Mouse (Mus musculus) liver, embryonic 14.5 days (tissue): ENCODE data around the gene Adcy10. TPM values are rescaled to one million over a fixed set of nuclear protein-coding genes. Genes with fewer than 3 reads are reported as not detected.

Source experiments
- ATAC-seq: fragments of 200-750 bp; cut with Nextera tagmentation; 2 replicates; pipeline ENCODE4 v1.8.0; 2017; ENCODE audit warnings: moderate number of reproducible peaks, mild to moderate bottlenecking, moderate library complexity; ENCODE audit not compliant: insufficient read depth
- DNase-seq, 3 experiments: peaks; one replicate each; pipeline ENCODE4 v3.0.0-alpha.2; 2012 to 2013; ENCODE audit warnings: low read depth in 3 of 3, low spot score in 3 of 3
- H3K27ac ChIP-seq: fragments of 300-500 bp; sonication (generic); 2 replicates; pipeline ENCODE4 v1.5.1; 2014; ENCODE audit warnings: moderate library complexity, mild to moderate bottlenecking, control low read depth, inconsistent platforms
- H3K27me3 ChIP-seq: fragments of 300-500 bp; sonication (generic); 2 replicates; pipeline ENCODE4 v1.6.1; 2014; ENCODE audit warnings: mild to moderate bottlenecking, low read length, moderate library complexity; ENCODE audit not compliant: control insufficient read depth, insufficient read depth
- H3K36me3 ChIP-seq: fragments of 300-500 bp; sonication (generic); replicated peaks from 2 replicates; pipeline ENCODE4 v1.6.1; 2014; ENCODE audit warnings: low read depth; ENCODE audit not compliant: control insufficient read depth, insufficient read depth
- H3K4me1 ChIP-seq, 2 experiments: fragments of 200-500 bp in 1 of 2; fragments of 300-500 bp in 1 of 2; sonication (generic) in 1 of 2; replicated peaks; 2 replicates each; pipeline ENCODE4 v1.6.1; 2012 to 2014; ENCODE audit warnings: antibody characterized with exemption in 1 of 2, inconsistent platforms in 1 of 2, low read length in 1 of 2; ENCODE audit not compliant: control insufficient read depth in 2 of 2, insufficient read depth in 2 of 2
- H3K4me2 ChIP-seq: fragments of 300-500 bp; sonication (generic); 2 replicates; pipeline ENCODE4 v1.6.1; 2014; ENCODE audit warnings: low read depth, mild to moderate bottlenecking, control low read depth, moderate library complexity
- H3K4me3 ChIP-seq, 2 experiments: fragments of 200-500 bp in 1 of 2; fragments of 300-500 bp in 1 of 2; sonication (generic) in 1 of 2; 2 replicates each; pipeline ENCODE4 v1.5.1; 2012 to 2014; ENCODE audit warnings: low read depth in 2 of 2, low read length in 2 of 2, mild to moderate bottlenecking in 2 of 2, control low read depth in 1 of 2, inconsistent platforms in 1 of 2, moderate library complexity in 1 of 2; ENCODE audit not compliant: insufficient read depth in 1 of 2
- H3K9ac ChIP-seq: fragments of 300-500 bp; sonication (generic); replicated peaks from 2 replicates; pipeline ENCODE4 v1.6.1; 2014; ENCODE audit warnings: mild to moderate bottlenecking, control low read depth, moderate library complexity
- H3K9me3 ChIP-seq: fragments of 300-500 bp; sonication (generic); 2 replicates; pipeline ENCODE4 v1.6.1; 2016; ENCODE audit warnings: low read length, mixed read lengths; ENCODE audit not compliant: control insufficient read depth
- CTCF ChIP-seq: IDR thresholded peaks from 2 replicates; pipeline ENCODE4 v1.5.1; 2016; ENCODE audit warnings: antibody characterized with exemption, low read depth, control low read depth
- EP300 ChIP-seq: IDR thresholded peaks from 2 replicates; pipeline ENCODE4 v1.6.1; 2016; ENCODE audit warnings: antibody characterized with exemption, low read depth
- WGBS: fragments of 180-500 bp; shearing (Covaris S2); extraction: QIAGEN DNeasy Blood & Tissue Kit; methylation state at CpG from one replicate; pipeline ENCODE4 v1.1.7; 2014; ENCODE audit not compliant: insufficient replicate concordance; 5-methylcytosine and 5-hydroxymethylcytosine counted together
- polyA plus RNA-seq, 2 experiments: library from polyadenylated mRNA; depleted of rRNA in 1 of 2; stranded (reverse) in 1 of 2; unstranded in 1 of 2; fragments of >200 nt; fragmentation: Nextera tagmentation in 1 of 2; extraction: Ambion mirVana in 1 of 2; gene quantifications; 2 replicates each; pipeline versions ENCODE4 v1.2.1 to v1.2.3; 2012 to 2014

Gene Adcy10
- polyA plus RNA-seq, 2 experiments: 0.08 TPM; not detected in 1

DNA sequence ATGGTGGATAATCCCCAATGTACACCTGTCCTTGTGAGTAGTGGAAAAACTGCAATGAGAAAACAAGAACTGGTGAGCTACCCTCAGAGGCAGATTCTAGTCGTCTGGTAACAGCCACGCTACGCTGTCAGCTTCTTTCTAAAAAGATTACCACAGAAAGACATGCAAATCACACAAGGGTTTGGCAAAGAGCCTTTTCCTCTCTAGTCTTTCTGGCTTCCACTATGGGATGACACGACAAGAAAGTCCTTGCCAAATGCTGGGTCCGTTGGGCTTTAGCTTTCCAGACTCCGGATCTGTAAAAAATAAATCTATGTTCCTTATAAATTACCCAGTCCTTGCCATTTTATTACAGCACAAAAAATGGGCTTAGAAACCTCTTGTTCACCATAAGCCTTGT is 120.8 kb downstream of the Adcy10 start:
- H3K4me3 ChIP-seq: no peak overlapping the region
- H3K9ac ChIP-seq: no peak overlapping the region
- 75% methylated on average over 6 of the region's 6 CpGs for WGBS
- H3K4me2 ChIP-seq: no peak overlapping the region
- no peaks in the 10 kb centered on the region for H3K27me3 ChIP-seq
- ATAC-seq: no peak
- TF ChIP-seq EP300 (no peak), CTCF (no peak)
- no peaks in the 10 kb centered on the region for H3K9me3 ChIP-seq
- no peak overlapping the region for H3K27ac ChIP-seq
- H3K4me1 ChIP-seq: peaks cover 0 to 4% of the 10 kb centered on the region in 2 experiments; a peak in 2 of 4 replicates
- no peak for DNase-seq
- no peaks in the 10 kb centered on the region for H3K36me3 ChIP-seq

DNA sequence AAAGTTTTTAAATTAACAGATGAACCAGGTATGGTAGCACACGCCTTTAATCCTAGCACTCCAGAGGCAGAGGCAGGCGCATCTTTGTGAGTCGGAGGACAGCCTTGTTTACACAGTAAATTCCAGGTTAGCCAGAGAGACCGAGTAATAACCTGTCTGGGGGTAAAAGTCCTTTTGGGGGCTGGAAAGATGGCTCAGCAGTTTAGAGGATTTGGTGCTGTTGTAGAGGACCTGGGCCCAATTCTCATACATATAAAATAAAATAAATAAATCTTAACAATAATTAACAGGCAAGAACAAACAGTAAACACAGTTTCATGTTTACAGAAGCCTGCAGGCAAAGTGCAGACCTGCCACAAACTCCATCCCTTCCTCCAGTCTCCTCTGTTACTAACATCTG is 123.9 kb downstream of the Adcy10 start:
- 66% methylated on average over 4 of the region's 4 CpGs for WGBS
- Histone ChIP-seq H3K4me2 (no peak overlapping the region), H3K9me3 (no peaks in the 10 kb centered on the region), H3K36me3 (no peaks in the 10 kb centered on the region), H3K9ac (no peak overlapping the region), H3K27me3 (no peaks in the 10 kb centered on the region), H3K4me3 (no peak overlapping the region), H3K27ac (no peak overlapping the region), H3K4me1 (peaks cover 0 to 6% of the 10 kb centered on the region in 2 experiments; a peak in 2 of 4 replicates)
- TF ChIP-seq CTCF (no peak), EP300 (no peak)
- ATAC-seq: no peak
- DNase-seq: no peak

DNA sequence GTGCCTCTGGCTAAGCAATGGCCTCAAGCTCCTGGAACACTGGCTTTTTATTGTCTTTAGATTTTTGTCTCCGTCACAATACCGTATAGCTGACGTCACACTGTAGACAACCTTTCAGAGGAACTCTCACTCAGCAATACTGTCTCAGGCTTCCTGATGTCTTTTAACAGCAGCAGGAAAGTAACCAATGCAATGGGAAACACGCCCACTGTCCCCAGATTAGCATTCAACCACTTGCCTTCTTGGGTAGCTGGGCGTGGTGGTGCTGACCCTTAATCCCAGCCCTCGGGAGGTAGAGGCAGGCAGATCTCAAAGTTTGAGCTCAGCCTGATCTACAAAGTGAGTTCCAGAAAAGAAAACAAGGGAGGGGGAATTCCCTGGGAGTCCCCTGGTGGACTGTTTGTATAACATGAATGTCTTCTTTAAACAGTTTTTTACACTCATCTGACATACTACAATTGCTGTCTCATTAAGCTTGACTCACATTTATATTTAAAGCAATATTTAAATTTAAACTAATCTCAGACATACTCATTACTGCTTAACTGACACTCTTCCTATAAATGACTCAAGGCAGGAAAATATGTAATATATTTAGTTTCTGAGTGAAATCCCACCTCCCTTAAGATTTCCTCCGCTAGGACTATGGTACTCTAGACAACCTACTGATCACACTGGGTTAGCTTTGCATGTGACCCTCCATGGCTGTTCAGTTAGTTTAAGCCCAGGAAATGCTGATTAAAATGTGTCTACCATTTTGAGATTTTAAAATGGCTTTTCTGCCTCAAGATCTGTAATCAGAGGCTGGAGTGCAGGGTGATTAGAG is 124.7 kb downstream of the Adcy10 start:
- H3K4me1 ChIP-seq: peaks cover 0 to 6% of the 10 kb centered on the region in 2 experiments; a peak in 2 of 4 replicates
- H3K4me2 ChIP-seq: no peak overlapping the region
- H3K27me3 ChIP-seq: no peaks in the 10 kb centered on the region
- no peak for TF ChIP-seq EP300
- no peak for TF ChIP-seq CTCF
- H3K27ac ChIP-seq: no peak overlapping the region
- no peak overlapping the region for H3K9ac ChIP-seq
- H3K9me3 ChIP-seq: no peaks in the 10 kb centered on the region
- ATAC-seq (peak; percentile 32; the same call in 1 of the 2 replicates), DNase-seq (no peak)
- WGBS: 38% methylated on average over 7 of the region's 7 CpGs
- no peaks in the 10 kb centered on the region for H3K36me3 ChIP-seq
- H3K4me3 ChIP-seq: no peak overlapping the region

DNA sequence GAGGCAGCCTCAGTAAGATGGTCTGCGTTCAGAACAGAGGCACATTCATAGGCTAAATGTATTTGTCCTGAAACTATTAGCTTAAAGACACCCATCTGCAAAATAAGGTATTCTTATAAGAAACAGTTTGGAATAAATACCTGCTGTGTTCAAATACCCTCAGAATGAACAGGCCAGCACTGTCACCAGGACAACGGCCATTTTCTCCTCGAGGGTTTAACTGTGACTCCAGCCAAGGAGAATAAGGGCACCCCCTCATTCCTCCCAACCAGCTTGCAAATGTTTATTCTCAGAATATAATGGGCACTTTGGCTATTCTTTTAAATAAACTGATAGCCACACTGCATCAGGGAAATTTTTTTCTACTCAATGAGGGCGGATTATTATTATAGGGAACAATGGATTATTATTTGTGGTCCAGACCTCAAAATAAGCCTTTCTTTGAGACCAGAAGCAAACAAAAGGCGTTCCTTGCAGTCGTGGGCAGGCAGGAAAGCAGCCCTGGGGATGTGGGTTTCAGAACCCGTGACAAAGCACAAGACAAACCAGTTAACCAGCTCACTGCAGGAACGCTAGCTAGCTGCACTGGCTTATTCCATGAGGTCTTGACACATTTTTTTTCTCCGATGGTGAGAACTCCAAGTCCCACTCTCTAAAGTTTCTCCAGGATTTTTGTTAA is 125.5 kb downstream of the Adcy10 start:
- DNase-seq: no peak
- Histone ChIP-seq H3K4me1 (peaks cover 0 to 6% of the 10 kb centered on the region in 2 experiments; a peak in 2 of 4 replicates), H3K4me3 (no peak overlapping the region), H3K27ac (no peak overlapping the region), H3K27me3 (no peaks in the 10 kb centered on the region), H3K36me3 (no peaks in the 10 kb centered on the region), H3K9me3 (no peaks in the 10 kb centered on the region), H3K4me2 (no peak overlapping the region), H3K9ac (no peak overlapping the region)
- 49% methylated on average over 9 of the region's 9 CpGs for WGBS
- TF ChIP-seq CTCF: no peak
- TF ChIP-seq EP300: no peak
- no peak for ATAC-seq

DNA sequence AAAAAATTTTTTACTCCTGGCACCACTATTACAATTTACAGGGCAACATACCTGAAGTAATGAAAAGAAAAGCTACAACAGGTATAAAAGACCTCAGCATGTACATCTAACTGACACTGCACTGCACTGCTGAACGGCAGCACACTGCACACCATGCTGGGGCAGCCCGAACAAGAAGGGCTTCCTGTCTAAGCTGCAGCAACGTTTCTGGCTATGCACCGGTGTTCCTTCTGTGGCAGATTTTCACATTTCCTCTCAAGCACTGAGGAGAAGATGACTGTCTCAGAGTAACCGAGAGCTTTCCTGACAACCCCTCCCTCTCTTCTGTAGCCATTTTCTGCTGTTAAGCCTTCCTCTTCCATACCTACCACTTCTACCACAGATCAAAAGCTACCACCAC is 127.7 kb downstream of the Adcy10 start:
- WGBS: 18% methylated on average over 5 of the region's 5 CpGs
- Histone ChIP-seq H3K4me1 (peaks cover 0 to 19% of the 10 kb centered on the region in 2 experiments; a peak in 2 of 4 replicates), H3K27ac (no peak overlapping the region), H3K4me2 (no peak overlapping the region), H3K27me3 (no peaks in the 10 kb centered on the region), H3K36me3 (no peaks in the 10 kb centered on the region), H3K9me3 (no peaks in the 10 kb centered on the region), H3K9ac (no peak overlapping the region), H3K4me3 (no peak overlapping the region)
- no peak for ATAC-seq
- no peak for TF ChIP-seq EP300
- TF ChIP-seq CTCF: no peak
- no peak for DNase-seq
